Mouse (Mus musculus) heart, adult 10 weeks (tissue): Measurements from ENCODE around the gene Ndufaf7. TPM values are rescaled to one million over a fixed set of nuclear protein-coding genes. Genes with fewer than 3 reads are reported as not detected.

Experiments
- polyA plus RNA-seq: library from polyadenylated mRNA; stranded (reverse); fragments of 350-450 nt; fragmentation: Illumina TruSeq; extraction: RNeasy Lipid Tissue Mini Kit (QIAGEN cat#74804); gene quantifications from one replicate; pipeline ENCODE4 v1.2.3, GENCODE M21; 2014; ENCODE audit warnings: low read depth, low replicate concordance

Gene Ndufaf7
- polyA plus RNA-seq: 45.6 TPM

GRCm38 (mm10) chr17:78936466-78937228, at the start of gene Ndufaf7, which contains the start of gene Cebpz:
Ndufaf7 (plus strand) TSS chr17:78937136.
Cebpz (minus strand) TSS chr17:78937066.

GRCm38 (mm10) chr17:78906892-78907291, 30.0 kb upstream of the Ndufaf7 start, which contains the start of gene Sult6b1:
Sult6b1 (minus strand) TSS chr17:78906992.

GRCm38 (mm10) chr17:78916369-78916813, 20.5 kb upstream of the Ndufaf7 start, which contains the start of gene Cebpzos:
Cebpzos (plus strand) TSS chr17:78916500.

Other genes starting within 250 kb of the Ndufaf7 start
- gene Strn, start 199.9 kb upstream of the Ndufaf7 start, polyA plus RNA-seq: 16.6 TPM
- gene Heatr5b, start 101.8 kb upstream of the Ndufaf7 start, polyA plus RNA-seq: 42.6 TPM
- 25.4 TPM for gene Gpatch11, start 101.6 kb upstream of the Ndufaf7 start, polyA plus RNA-seq
- gene Eif2ak2, start 54.6 kb upstream of the Ndufaf7 start, polyA plus RNA-seq: 8.4 TPM
- not detected for gene Sult6b1, start 30.1 kb upstream of the Ndufaf7 start, polyA plus RNA-seq
- gene Cebpzos, start 20.6 kb upstream of the Ndufaf7 start, polyA plus RNA-seq: 93.7 TPM
- gene Cebpz, start 70 bp upstream of the Ndufaf7 start, polyA plus RNA-seq: 20.6 TPM
- 15.8 TPM for gene Prkd3, start 83.7 kb downstream of the Ndufaf7 start, polyA plus RNA-seq
- gene Qpct, start 114.8 kb downstream of the Ndufaf7 start, polyA plus RNA-seq: 5.9 TPM